ENCODE assay signal across 35 mouse cellular contexts in genomic region chr8:7594436-7594835, GRCm38 (mm10).
"Had no signal": no experiment of that assay in that cellular context is flagged by ENCODE, and none has a peak within 500 bp of the region (broad histone marks: within the 10 kb centered on the region; RNA-seq: fewer than 3 reads in every experiment).

No protein-coding gene starts in this region.

- H3K4me1 ChIP-seq: heart, embryonic 10.5 days; heart, embryonic 12.5 days; heart, embryonic 13.5 days; heart, embryonic 15.5 days; hindbrain, embryonic 10.5 days; hindbrain, embryonic 12.5 days; hindbrain, embryonic 13.5 days; hindbrain, embryonic 15.5 days; intestine, embryonic 15.5 days; kidney, embryonic 15.5 days had no signal

- DNase-seq: heart, postnatal 10 days; heart, postnatal 14 days; heart, postnatal 36 days; heart, postnatal 4 days; kidney, adult 11 months; kidney, adult 18-20 months; kidney, adult 2 months; kidney, adult 8-10 months; kidney, adult 9 months; kidney, postnatal 10 days; kidney, postnatal 14 days; kidney, postnatal 25 days; kidney, postnatal 36 days; kidney, postnatal 4 days; layer of hippocampus, adult 9-11 months; layer of hippocampus, postnatal 36 days had no signal

- H3K4me2 ChIP-seq: heart, embryonic 11.5 days; heart, embryonic 12.5 days; heart, embryonic 13.5 days; heart, embryonic 15.5 days; hindbrain, embryonic 12.5 days; hindbrain, embryonic 13.5 days; hindbrain, embryonic 14.5 days; hindbrain, embryonic 15.5 days; intestine, embryonic 15.5 days; kidney, embryonic 15.5 days had no signal

- ATAC-seq: hindbrain, embryonic 16.5 days; hindbrain, postnatal 0 days; inflammation-experienced regulatory T-cells, adult 6 months; intestine, embryonic 15.5 days; intestine, embryonic 16.5 days; intestine, postnatal 0 days had no signal

- H3K27ac ChIP-seq: heart, embryonic 10.5 days; heart, embryonic 13.5 days; heart, embryonic 15.5 days; hindbrain, embryonic 10.5 days; hindbrain, embryonic 12.5 days; hindbrain, embryonic 13.5 days; hindbrain, embryonic 14.5 days; hindbrain, embryonic 15.5 days; hindbrain, postnatal 0 days; intestine, embryonic 15.5 days; kidney, embryonic 15.5 days; kidney, postnatal 0 days; layer of hippocampus, adult 2 months had no signal

- H3K36me3 ChIP-seq: heart, embryonic 10.5 days; heart, embryonic 12.5 days; heart, embryonic 13.5 days; heart, embryonic 15.5 days; hindbrain, embryonic 10.5 days; hindbrain, embryonic 12.5 days; hindbrain, embryonic 13.5 days; hindbrain, embryonic 15.5 days; intestine, embryonic 15.5 days; kidney, embryonic 15.5 days had no signal

- H3K4me3 ChIP-seq: heart, embryonic 10.5 days; heart, embryonic 12.5 days; heart, embryonic 13.5 days; heart, embryonic 15.5 days; hindbrain, embryonic 10.5 days; hindbrain, embryonic 12.5 days; hindbrain, embryonic 13.5 days; hindbrain, embryonic 15.5 days; intestine, embryonic 15.5 days; kidney, embryonic 15.5 days; layer of hippocampus, adult 2 months had no signal

- H3K9me3 ChIP-seq: heart, embryonic 10.5 days; heart, embryonic 12.5 days; heart, embryonic 13.5 days; heart, embryonic 15.5 days; hindbrain, embryonic 10.5 days; hindbrain, embryonic 12.5 days; hindbrain, embryonic 13.5 days; hindbrain, embryonic 15.5 days; intestine, embryonic 15.5 days; kidney, embryonic 15.5 days had no signal

- H3K9ac ChIP-seq: heart, embryonic 12.5 days; heart, embryonic 13.5 days; heart, embryonic 15.5 days; hindbrain, embryonic 12.5 days; hindbrain, embryonic 13.5 days; hindbrain, embryonic 14.5 days; hindbrain, embryonic 15.5 days; intestine, embryonic 15.5 days; kidney, embryonic 15.5 days had no signal

- H3K27me3 ChIP-seq: heart, embryonic 12.5 days; heart, embryonic 13.5 days; heart, embryonic 15.5 days; hindbrain, embryonic 12.5 days; hindbrain, embryonic 13.5 days; hindbrain, embryonic 15.5 days; intestine, embryonic 15.5 days; kidney, embryonic 15.5 days had no signal
